Mouse (Mus musculus) MEL (cell line): ENCODE results near the gene Mark4. TPM values are rescaled to one million over a fixed set of nuclear protein-coding genes. Genes with fewer than 3 reads are reported as not detected.

ENCODE experiments used
- DNase-seq: peaks from one replicate; pipeline ENCODE4 v3.0.0; 2011; ENCODE audit warnings: low read depth, low spot score
- H3K27ac ChIP-seq: 2 replicates; pipeline ENCODE4 v1.5.1; 2012; ENCODE audit warnings: low read depth, mild to moderate bottlenecking, control low read depth, low read length, moderate library complexity; ENCODE audit not compliant: control insufficient read depth
- H3K27me3 ChIP-seq, 2 experiments: fragments of 150-350 bp in 1 of 2; sonication (generic) in 1 of 2; 2 replicates each; pipeline ENCODE4 v1.6.1; 2012; ENCODE audit warnings: low read length in 2 of 2, mild to moderate bottlenecking in 2 of 2, improper control_type of control experiment in 1 of 2, moderate library complexity in 1 of 2; ENCODE audit not compliant: insufficient read depth in 2 of 2, control insufficient read depth in 1 of 2
- H3K36me3 ChIP-seq, 2 experiments: 2 replicates each; pipeline ENCODE4 v1.6.1; 2012 to 2014; ENCODE audit warnings: low read length in 2 of 2, improper control_type of control experiment in 1 of 2, inconsistent platforms in 1 of 2, mild to moderate bottlenecking in 1 of 2; ENCODE audit not compliant: insufficient read depth in 2 of 2, control insufficient read depth in 1 of 2
- H3K4me1 ChIP-seq, 2 experiments: fragments of 150-350 bp in 1 of 2; sonication (generic) in 1 of 2; 2 replicates each; pipeline ENCODE4 v1.6.1; 2012; ENCODE audit warnings: low read length in 2 of 2, improper control_type of control experiment in 1 of 2, mild to moderate bottlenecking in 1 of 2; ENCODE audit not compliant: insufficient read depth in 2 of 2, control insufficient read depth in 1 of 2
- H3K4me3 ChIP-seq, 2 experiments: fragments of 150-350 bp in 1 of 2; sonication (generic) in 1 of 2; 2 replicates each; pipeline ENCODE4 v1.5.1; 2012; ENCODE audit warnings: low read depth in 2 of 2, low read length in 2 of 2, mild to moderate bottlenecking in 2 of 2, moderate library complexity in 2 of 2, control low read depth in 1 of 2, improper control_type of control experiment in 1 of 2; ENCODE audit not compliant: control insufficient read depth in 1 of 2, insufficient read depth in 1 of 2
- H3K79me2 ChIP-seq: 2 replicates; pipeline ENCODE4 v1.6.1; 2012; ENCODE audit warnings: mild to moderate bottlenecking, low read length, moderate library complexity; ENCODE audit not compliant: control insufficient read depth, poor library complexity, insufficient read depth
- H3K9ac ChIP-seq: 2 replicates; pipeline ENCODE4 v1.6.1; 2012; ENCODE audit warnings: low read depth, mild to moderate bottlenecking, control low read depth, low read length, moderate library complexity; ENCODE audit not compliant: control insufficient read depth, poor library complexity, severe bottlenecking
- H3K9me3 ChIP-seq: fragments of 150-350 bp; sonication (generic); replicated peaks from 2 replicates; pipeline ENCODE4 v1.6.1; 2012; ENCODE audit warnings: mild to moderate bottlenecking, low read length, improper control_type of control experiment, moderate library complexity; ENCODE audit not compliant: insufficient read depth
- CHD2 ChIP-seq: IDR thresholded peaks from 2 replicates; pipeline ENCODE4 v1.6.1; 2011; ENCODE audit warnings: low read length, improper control_type of control experiment
- CTCF ChIP-seq, 3 experiments: IDR thresholded peaks in 2 of 3; conservative IDR thresholded peaks in 1 of 3; 2 replicates each; pipeline ENCODE4 v1.5.1; 2011 to 2012; ENCODE audit warnings: low read length in 3 of 3, low read depth in 2 of 3, mild to moderate bottlenecking in 2 of 3, improper control_type of control experiment in 1 of 3, inconsistent platforms in 1 of 3, mixed read lengths in 1 of 3, moderate library complexity in 1 of 3; ENCODE audit not compliant: control insufficient read depth in 1 of 3, insufficient read depth in 1 of 3, poor library complexity in 1 of 3, severe bottlenecking in 1 of 3
- E2F4 ChIP-seq: IDR thresholded peaks from 2 replicates; pipeline ENCODE4 v1.6.1; 2011; ENCODE audit warnings: low read depth, low read length, improper control_type of control experiment, borderline replicate concordance
- ELF1 ChIP-seq: IDR thresholded peaks from 2 replicates; pipeline ENCODE4 v1.6.1; 2014; ENCODE audit warnings: low read depth, mild to moderate bottlenecking, inconsistent platforms, low read length, improper control_type of control experiment, moderate library complexity
- EP300 ChIP-seq, 2 experiments: IDR thresholded peaks; 2 replicates each; pipeline ENCODE4 v1.6.1; 2011; ENCODE audit warnings: improper control_type of control experiment in 2 of 2, low read length in 2 of 2, low read depth in 1 of 2, mild to moderate bottlenecking in 1 of 2
- ETS1 ChIP-seq: IDR thresholded peaks from 2 replicates; pipeline ENCODE4 v1.6.1; 2012; ENCODE audit warnings: low read depth, mild to moderate bottlenecking, inconsistent platforms, low read length, improper control_type of control experiment, moderate library complexity
- GATA1 ChIP-seq: IDR thresholded peaks from 2 replicates; pipeline ENCODE4 v1.6.1; 2011; ENCODE audit warnings: low read depth, low read length, improper control_type of control experiment
- HCFC1 ChIP-seq: IDR thresholded peaks from 2 replicates; pipeline ENCODE4 v1.6.1; 2012; ENCODE audit warnings: low read depth, mild to moderate bottlenecking, inconsistent platforms, low read length, improper control_type of control experiment, moderate library complexity
- JUND ChIP-seq: IDR thresholded peaks from 2 replicates; pipeline ENCODE4 v1.6.1; 2011; ENCODE audit warnings: low read depth, mild to moderate bottlenecking, improper control_type of control experiment, low read length
- MAFK ChIP-seq: IDR thresholded peaks from 2 replicates; pipeline ENCODE4 v1.6.1; 2011; ENCODE audit warnings: low read depth, mild to moderate bottlenecking, low read length, improper control_type of control experiment, borderline replicate concordance
- MAX ChIP-seq: IDR thresholded peaks from 2 replicates; pipeline ENCODE4 v1.6.1; 2011; ENCODE audit warnings: low read length, improper control_type of control experiment
- MEF2A ChIP-seq: IDR thresholded peaks from 2 replicates; pipeline ENCODE4 v1.6.1; 2014; ENCODE audit warnings: low read depth, mild to moderate bottlenecking, inconsistent platforms, low read length, improper control_type of control experiment; ENCODE audit not compliant: poor library complexity, insufficient replicate concordance, severe bottlenecking; ENCODE audit errors: extremely low read depth
- MYB ChIP-seq: IDR thresholded peaks from 2 replicates; pipeline ENCODE4 v1.6.1; 2011; ENCODE audit warnings: mild to moderate bottlenecking, low read depth, low read length, improper control_type of control experiment
- MYC ChIP-seq: IDR thresholded peaks from 2 replicates; pipeline ENCODE4 v1.6.1; 2011; ENCODE audit warnings: low read depth, mild to moderate bottlenecking, low read length, improper control_type of control experiment, moderate library complexity
- POLR2A ChIP-seq, 2 experiments: IDR thresholded peaks; 2 replicates each; pipeline ENCODE4 v1.6.1; 2011 to 2012; ENCODE audit warnings: low read length in 2 of 2, mild to moderate bottlenecking in 2 of 2, control low read depth in 1 of 2, improper control_type of control experiment in 1 of 2, low read depth in 1 of 2, moderate library complexity in 1 of 2; ENCODE audit not compliant: control insufficient read depth in 1 of 2, insufficient read depth in 1 of 2, poor library complexity in 1 of 2
- POLR2AphosphoS5 ChIP-seq: IDR thresholded peaks from 2 replicates; pipeline ENCODE4 v1.6.1; 2012; ENCODE audit warnings: low read depth, borderline replicate concordance, mild to moderate bottlenecking, inconsistent platforms, low read length, moderate library complexity, mixed read lengths
- RAD21 ChIP-seq: IDR thresholded peaks from 2 replicates; pipeline ENCODE4 v1.6.1; 2011; ENCODE audit warnings: mild to moderate bottlenecking, low read depth, low read length, improper control_type of control experiment
- RCOR1 ChIP-seq: IDR thresholded peaks from 2 replicates; pipeline ENCODE4 v1.6.1; 2012; ENCODE audit warnings: low read depth, mild to moderate bottlenecking, inconsistent platforms, low read length, improper control_type of control experiment
- TAL1 ChIP-seq: IDR thresholded peaks from 2 replicates; pipeline ENCODE4 v1.6.1; 2012; ENCODE audit warnings: mild to moderate bottlenecking, inconsistent platforms, low read length, moderate library complexity, mixed read lengths
- TBP ChIP-seq: IDR thresholded peaks from 2 replicates; pipeline ENCODE4 v1.8.0; 2011; ENCODE audit warnings: low read depth, low read length, improper control_type of control experiment
- UBTF ChIP-seq: IDR thresholded peaks from 2 replicates; pipeline ENCODE4 v1.6.1; 2012; ENCODE audit warnings: low read depth, mild to moderate bottlenecking, inconsistent platforms, low read length, improper control_type of control experiment, moderate library complexity, borderline replicate concordance; ENCODE audit not compliant: insufficient read depth
- USF1 ChIP-seq: IDR thresholded peaks from 2 replicates; pipeline ENCODE4 v1.6.1; 2014; ENCODE audit warnings: low read depth, mild to moderate bottlenecking, inconsistent platforms, low read length, improper control_type of control experiment, moderate library complexity
- USF2 ChIP-seq, 2 experiments: IDR thresholded peaks; 2 replicates each; pipeline ENCODE4 v1.6.1; 2011 to 2012; ENCODE audit warnings: improper control_type of control experiment in 2 of 2, low read length in 2 of 2, borderline replicate concordance in 1 of 2, inconsistent platforms in 1 of 2, low read depth in 1 of 2, mild to moderate bottlenecking in 1 of 2; ENCODE audit not compliant: insufficient read depth in 1 of 2
- ZC3H11A ChIP-seq: IDR thresholded peaks from 2 replicates; pipeline ENCODE4 v1.6.1; 2012; ENCODE audit warnings: low read depth, mild to moderate bottlenecking, inconsistent platforms, low read length, improper control_type of control experiment
- ZKSCAN1 ChIP-seq: IDR thresholded peaks from 2 replicates; pipeline ENCODE4 v1.6.1; 2012; ENCODE audit warnings: low read depth, mild to moderate bottlenecking, inconsistent platforms, low read length, improper control_type of control experiment, moderate library complexity
- ZMIZ1 ChIP-seq: IDR thresholded peaks from 2 replicates; pipeline ENCODE4 v1.6.1; 2012; ENCODE audit warnings: low read depth, mild to moderate bottlenecking, inconsistent platforms, low read length, improper control_type of control experiment, moderate library complexity
- ZNF384 ChIP-seq: IDR thresholded peaks from 2 replicates; pipeline ENCODE4 v1.6.1; 2012; ENCODE audit warnings: low read depth, mild to moderate bottlenecking, inconsistent platforms, low read length, improper control_type of control experiment
- polyA plus RNA-seq, 2 experiments: library from polyadenylated mRNA; stranded (reverse) in 1 of 2; unstranded in 1 of 2; fragments of >175 nt in 1 of 2; fragments of >200 nt in 1 of 2; gene quantifications; 2 replicates each; pipeline versions ENCODE4 v1.2.1 to v1.2.4; 2012; ENCODE audit warnings: low replicate concordance in 2 of 2, low read depth in 1 of 2; ENCODE audit not compliant: insufficient read length in 2 of 2, insufficient read depth in 1 of 2, missing spikeins in 1 of 2
- total RNA-seq: library from RNA; depleted of rRNA; stranded (reverse); fragments of 300-350 nt; gene quantifications from 2 replicates; pipeline ENCODE4 v1.2.3, GENCODE M21; 2012

Gene Mark4
- total and polyA plus RNA-seq, 3 experiments = 4.7 to 18.5 TPM; not detected in 1

GRCm38 (mm10) chr7:19483281-19483680 lies 24.7 kb upstream of the Mark4 start:
- H3K27me3 ChIP-seq = no peaks in the 10 kb centered on the region; a peak in 1 of 4 replicates
- no peak overlapping the region for H3K4me3 ChIP-seq
- no peaks in the 10 kb centered on the region for H3K36me3 ChIP-seq
- no peaks in the 10 kb centered on the region for H3K9me3 ChIP-seq
- TF ChIP-seq E2F4 (no peak), CHD2 (no peak), HCFC1 (no peak), ZNF384 (no peak), MAFK (no peak), RAD21 (no peak), TBP (no peak), ETS1 (no peak), ELF1 (no peak), ZC3H11A (no peak), USF1 (no peak), USF2 (IDR thresholded peaks at IDR 0.05; ENCODE audit: borderline replicate concordance in 1 of 2, insufficient read depth in 1 of 2, low read depth in 1 of 2, low read length in 2 of 2) (no peak), MAX (no peak), MEF2A (no peak), EP300 (IDR thresholded peaks at IDR 0.05; ENCODE audit: low read depth in 1 of 2, low read length in 2 of 2) (no peak), MYB (no peak), TAL1 (no peak), UBTF (no peak)
- H3K9ac ChIP-seq = no peak overlapping the region
- no peak overlapping the region for H3K27ac ChIP-seq
- DNase-seq = no peak
- H3K79me2 ChIP-seq = no peaks in the 10 kb centered on the region
- no peaks in the 10 kb centered on the region; a peak in 1 of 4 replicates for H3K4me1 ChIP-seq

DNA sequence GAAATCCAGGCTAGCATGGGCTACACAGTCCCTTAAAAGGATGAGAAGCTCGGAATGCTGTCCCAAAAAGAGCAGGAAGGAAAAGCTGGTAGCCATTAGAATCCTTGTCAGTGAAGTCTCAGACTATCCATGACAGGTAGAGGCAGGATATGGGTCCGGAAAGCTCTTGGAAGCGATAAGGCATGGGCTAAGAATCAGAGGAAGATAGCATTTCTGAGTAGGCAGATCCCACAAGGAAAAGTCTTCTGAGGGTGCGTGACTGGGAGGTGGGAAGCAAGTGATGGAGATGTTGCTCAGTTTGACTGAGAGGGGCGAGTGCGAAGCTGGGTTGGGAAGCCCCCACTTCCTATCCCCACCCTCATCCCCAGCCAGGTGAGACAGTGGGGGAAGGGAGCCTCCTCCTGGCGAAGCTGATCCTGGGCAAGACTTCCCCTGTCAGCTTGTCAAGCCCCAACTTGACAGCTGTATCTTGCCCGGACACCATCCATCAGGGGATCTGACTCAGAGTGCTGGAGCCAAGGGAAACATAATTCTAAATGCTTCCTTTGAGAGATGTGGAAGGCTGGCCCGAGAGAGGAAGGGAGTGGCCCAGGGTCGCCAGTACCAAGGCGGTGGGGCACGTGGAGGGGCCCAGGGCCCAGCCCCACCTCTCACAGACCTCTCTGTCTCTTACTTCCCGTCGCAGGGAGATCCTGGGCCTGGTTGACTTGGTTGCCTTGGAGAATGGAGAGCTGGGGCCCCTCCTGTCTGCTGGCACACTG lies 19.2 kb upstream of the Mark4 start:
- Histone ChIP-seq H3K9ac (no peak overlapping the region), H3K4me3 (no peak overlapping the region), H3K27me3 (no peaks in the 10 kb centered on the region; a peak in 1 of 4 replicates), H3K27ac (no peak overlapping the region), H3K4me1 (no peaks in the 10 kb centered on the region; a peak in 1 of 4 replicates), H3K79me2 (no peaks in the 10 kb centered on the region), H3K36me3 (no peaks in the 10 kb centered on the region), H3K9me3 (no peaks in the 10 kb centered on the region)
- TF ChIP-seq MAFK (no peak), POLR2AphosphoS5 (no peak), USF1 (no peak), MEF2A (no peak), JUND (no peak), RAD21 (no peak), RCOR1 (no peak), TAL1 (no peak), ZC3H11A (no peak), E2F4 (no peak), ZKSCAN1 (no peak), TBP (no peak), HCFC1 (no peak), GATA1 (no peak), ZMIZ1 (no peak), POLR2A (IDR thresholded peaks at IDR 0.05; ENCODE audit: control insufficient read depth in 1 of 2, insufficient read depth in 1 of 2, low read depth in 1 of 2, low read length in 2 of 2, poor library complexity in 1 of 2) (no peak), MYC (no peak), CHD2 (no peak), CTCF (IDR thresholded peaks at IDR 0.05 in 2 of 3, conservative IDR thresholded peaks at IDR 0.05 in 1 of 3; ENCODE audit: control insufficient read depth in 1 of 3, insufficient read depth in 1 of 3, low read depth in 2 of 3, low read length in 3 of 3, poor library complexity in 1 of 3, severe bottlenecking in 1 of 3) (no peak)
- DNase-seq = no peak
